Mouse (Mus musculus) kidney, adult 2 months (tissue): ENCODE measurements around the gene Top1.

Experiments used
- CTCF ChIP-seq: fragments of 200-500 bp; conservative IDR thresholded peaks from 2 replicates; pipeline ENCODE4 v1.5.1; 2011; ENCODE audit warnings: low read depth, mild to moderate bottlenecking, control low read depth, low read length, moderate library complexity, mixed read lengths; ENCODE audit not compliant: insufficient read depth, insufficient read length
- POLR2A ChIP-seq: fragments of 200-500 bp; IDR thresholded peaks from one replicate; pipeline ENCODE4 v1.6.1; 2011; ENCODE audit warnings: low read depth, low read length, control low read depth

GRCm38 (mm10) chr2:160619300-160619699 lies 26.4 kb upstream of the Top1 start:
- TF ChIP-seq POLR2A (no peak), CTCF (no peak)
